Mouse (Mus musculus) neural tube, embryonic 13.5 days (tissue): ENCODE results near the gene Eml4. TPM values are rescaled to one million over a fixed set of nuclear protein-coding genes. Genes with fewer than 3 reads are reported as not detected.

Experiments
- ATAC-seq: fragments of 200-750 bp; cut with Nextera tagmentation; 2 replicates; pipeline ENCODE4 v1.8.0; 2017; ENCODE audit warnings: low read depth, mild to moderate bottlenecking, moderate TSS enrichment, moderate library complexity
- H3K27ac ChIP-seq: fragments of 300-500 bp; sonication (generic); replicated peaks from 2 replicates; pipeline ENCODE4 v1.5.1; 2015; ENCODE audit warnings: moderate library complexity, mild to moderate bottlenecking, inconsistent platforms
- H3K27me3 ChIP-seq: fragments of 300-500 bp; sonication (generic); 2 replicates; pipeline ENCODE4 v1.6.1; 2015; ENCODE audit warnings: mild to moderate bottlenecking, inconsistent platforms
- H3K36me3 ChIP-seq: fragments of 300-500 bp; sonication (generic); 2 replicates; pipeline ENCODE4 v1.6.1; 2015; ENCODE audit warnings: mild to moderate bottlenecking, inconsistent platforms
- H3K4me1 ChIP-seq: fragments of 300-500 bp; sonication (generic); replicated peaks from 2 replicates; pipeline ENCODE4 v1.6.1; 2015; ENCODE audit warnings: inconsistent platforms
- H3K4me2 ChIP-seq: fragments of 300-500 bp; sonication (generic); 2 replicates; pipeline ENCODE4 v1.6.1; 2015; ENCODE audit warnings: inconsistent platforms, mild to moderate bottlenecking, moderate library complexity
- H3K4me3 ChIP-seq: fragments of 300-500 bp; sonication (generic); 2 replicates; pipeline ENCODE4 v1.5.1; 2015; ENCODE audit warnings: mild to moderate bottlenecking, inconsistent platforms
- H3K9ac ChIP-seq: fragments of 300-500 bp; sonication (generic); 2 replicates; pipeline ENCODE4 v1.6.1; 2015; ENCODE audit warnings: moderate library complexity, mild to moderate bottlenecking, inconsistent platforms
- H3K9me3 ChIP-seq: fragments of 300-500 bp; sonication (generic); 2 replicates; pipeline ENCODE4 v1.6.1; 2016; ENCODE audit warnings: inconsistent platforms
- WGBS: fragments of 180-500 bp; shearing (Covaris S2); methylation state at CpG from one replicate; pipeline ENCODE4 v1.1.7; 2015; 5-methylcytosine and 5-hydroxymethylcytosine counted together
- polyA plus RNA-seq: library from polyadenylated mRNA; unstranded; fragments of >200 nt; fragmentation: Nextera tagmentation; extraction: Ambion mirVana; gene quantifications from 2 replicates; pipeline ENCODE4 v1.2.1, GENCODE M21; 2015

Gene Eml4
- polyA plus RNA-seq, result 31.6 and 37.6 TPM in 2 replicates

DNA sequence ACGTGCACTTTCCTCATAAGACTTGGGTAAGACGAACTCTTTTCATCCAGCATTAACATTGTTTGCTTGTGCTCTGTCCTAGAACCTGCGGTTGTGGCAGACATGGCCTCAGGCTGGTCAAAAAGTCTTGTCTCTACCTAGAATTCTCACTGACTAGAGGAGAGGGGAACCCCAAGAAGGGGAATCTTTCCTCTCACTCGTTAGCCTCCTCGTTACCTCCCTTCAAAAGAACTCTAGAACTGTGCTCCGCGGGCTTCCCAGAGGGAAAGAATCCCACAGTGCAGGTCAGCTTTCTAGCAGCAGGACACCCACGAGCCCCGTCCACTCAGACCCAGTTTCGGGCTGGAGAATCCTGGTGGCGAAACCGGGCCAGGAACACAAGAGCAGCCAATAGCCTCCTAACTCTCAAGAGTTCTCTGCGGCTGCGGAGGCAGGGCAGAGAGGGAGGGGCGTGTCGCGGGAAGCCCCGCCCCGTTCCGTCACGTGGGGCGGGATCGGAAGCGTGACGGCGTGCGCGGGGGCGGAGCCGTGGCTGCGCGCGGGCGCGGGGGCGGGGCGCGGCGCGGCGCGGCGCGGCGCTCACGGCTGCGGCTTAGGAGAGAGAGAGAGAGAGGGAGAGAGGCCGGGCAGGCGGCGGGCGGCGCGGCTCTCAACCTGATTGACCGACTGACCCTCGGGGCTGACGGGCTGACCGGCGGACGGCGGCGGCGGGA is at the start of gene Eml4:
Eml4 (plus strand) TSS at position 553 of the 713 bp plus-strand sequence.
- peak within 1 kb of the TSS; percentile 93 for H3K27ac ChIP-seq

DNA sequence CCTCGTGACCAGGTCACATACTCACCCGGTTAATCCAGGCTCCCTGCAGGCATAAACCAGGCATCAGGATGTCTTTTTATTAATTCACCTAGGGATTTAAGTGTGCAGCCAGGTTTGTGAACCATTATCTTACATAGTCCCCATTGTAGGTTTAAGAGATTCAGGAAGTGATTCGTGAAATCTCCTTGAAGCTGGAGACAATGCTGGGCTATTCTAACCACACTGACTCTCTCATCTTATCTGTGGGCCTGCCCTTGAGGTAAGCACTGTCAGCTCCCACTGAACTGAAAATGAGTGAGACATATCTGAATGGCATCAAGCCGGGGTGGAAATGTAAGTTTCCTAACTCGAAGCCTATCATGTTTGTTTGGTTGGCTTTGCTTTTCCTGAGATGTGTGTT is 49.3 kb upstream of the Eml4 start:
- H3K4me1 ChIP-seq, result no peaks in the 10 kb centered on the region
- 88% methylated on average over 5 of the region's 5 CpGs for WGBS
- H3K27ac ChIP-seq, result no peak overlapping the region
- no peaks in the 10 kb centered on the region for H3K36me3 ChIP-seq
- no peaks in the 10 kb centered on the region for H3K9me3 ChIP-seq
- no peak overlapping the region for H3K4me2 ChIP-seq
- H3K4me3 ChIP-seq, result no peak overlapping the region
- H3K27me3 ChIP-seq, result no peaks in the 10 kb centered on the region
- no peak for ATAC-seq
- H3K9ac ChIP-seq, result no peak overlapping the region

More for the DNA sequence above, at the start of gene Eml4:
- Histone ChIP-seq H3K4me2 (peak within 1 kb of the TSS; percentile 90), H3K36me3 (no peaks in the 10 kb centered on the region), H3K9me3 (no peaks in the 10 kb centered on the region), H3K4me1 (peaks cover 29% of the 10 kb centered on the region), H3K27me3 (no peaks in the 10 kb centered on the region), H3K4me3 (peak within 1 kb of the TSS; percentile 85), H3K9ac (peak within 1 kb of the TSS; percentile 97)
- peak; percentile 96 for ATAC-seq
- 1% methylated on average over 54 of the region's 62 CpGs for WGBS

DNA sequence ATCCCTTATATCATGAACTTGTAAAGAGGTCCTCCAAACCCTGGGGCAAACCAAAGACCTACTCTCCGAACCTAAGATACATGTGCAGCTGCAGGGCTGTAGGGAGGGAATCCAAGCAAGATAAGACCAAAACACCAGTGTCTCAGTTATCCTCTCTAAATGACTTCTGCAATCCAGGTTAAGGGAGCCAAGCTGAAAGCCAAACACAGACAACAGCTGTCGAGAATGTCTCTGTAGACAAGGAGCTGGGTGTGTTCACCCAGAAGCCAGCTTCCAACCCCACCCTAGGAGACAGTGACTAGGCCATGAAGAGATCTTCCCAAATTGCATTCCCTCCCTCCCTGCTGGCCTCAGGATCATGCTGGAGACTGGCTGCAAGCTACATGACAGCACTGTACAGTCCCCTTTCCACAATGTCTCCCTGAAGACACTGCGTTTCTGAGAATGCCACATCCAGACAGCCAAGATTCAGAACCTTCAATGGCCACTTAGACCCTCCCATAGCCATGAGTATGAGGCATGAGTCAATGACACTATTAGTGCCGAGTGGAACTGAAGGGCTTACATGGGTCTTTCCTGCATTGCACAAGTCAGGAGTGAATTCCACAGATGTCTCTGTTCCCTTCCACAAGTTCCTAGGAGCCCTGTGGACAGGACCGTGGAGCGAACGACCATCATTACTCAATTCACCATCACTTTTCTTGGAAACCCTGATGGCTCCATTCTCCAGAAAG is 46.5 kb upstream of the Eml4 start:
- no peak for ATAC-seq
- Histone ChIP-seq H3K4me1 (peaks cover 20% of the 10 kb centered on the region; the same call in 1 of the 2 replicates), H3K9me3 (no peaks in the 10 kb centered on the region), H3K4me2 (no peak overlapping the region), H3K36me3 (no peaks in the 10 kb centered on the region), H3K4me3 (no peak overlapping the region), H3K27ac (no peak overlapping the region), H3K27me3 (no peaks in the 10 kb centered on the region), H3K9ac (no peak overlapping the region)
- WGBS, result 89% methylated on average over 7 of the region's 7 CpGs

DNA sequence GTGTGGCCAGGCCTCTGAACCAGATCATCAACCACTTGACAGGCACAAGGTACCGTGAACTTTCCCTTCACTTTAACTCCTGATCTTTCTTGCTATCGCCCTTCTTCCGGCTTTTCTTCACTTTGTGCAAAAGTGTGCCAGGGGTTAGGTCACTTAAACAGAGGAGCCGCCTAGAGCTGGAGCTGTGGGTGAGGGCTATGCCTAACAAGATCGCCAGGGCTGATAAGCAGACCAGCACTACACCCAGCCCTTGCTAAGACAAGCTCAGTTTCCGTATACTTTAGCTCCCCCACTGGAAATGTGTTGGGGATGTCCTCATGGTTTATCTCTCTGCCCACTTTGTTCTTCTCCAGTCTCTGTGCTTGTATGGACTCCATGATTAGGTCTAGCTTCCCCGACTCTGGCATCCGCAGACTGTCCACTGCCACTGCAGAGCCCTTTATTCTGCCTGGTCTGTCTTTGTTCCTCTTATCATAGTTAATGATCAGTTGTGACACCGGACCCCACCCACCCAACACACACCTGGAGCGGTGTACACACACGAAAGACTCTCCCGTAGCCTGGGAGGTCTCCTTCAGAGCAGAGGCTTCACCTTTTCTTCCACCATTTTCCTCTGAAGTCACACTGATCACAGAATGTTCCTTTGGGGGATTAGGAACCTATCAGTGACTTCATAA is 43.6 kb upstream of the Eml4 start:
- no peak overlapping the region for H3K4me2 ChIP-seq
- H3K27me3 ChIP-seq, result no peaks in the 10 kb centered on the region
- ATAC-seq, result no peak
- peaks cover 23% of the 10 kb centered on the region; the same call in 1 of the 2 replicates for H3K4me1 ChIP-seq
- H3K4me3 ChIP-seq, result no peak overlapping the region
- H3K9ac ChIP-seq, result no peak overlapping the region
- 91% methylated on average over 12 of the region's 12 CpGs for WGBS
- H3K36me3 ChIP-seq, result no peaks in the 10 kb centered on the region
- no peak overlapping the region for H3K27ac ChIP-seq
- no peaks in the 10 kb centered on the region for H3K9me3 ChIP-seq

DNA sequence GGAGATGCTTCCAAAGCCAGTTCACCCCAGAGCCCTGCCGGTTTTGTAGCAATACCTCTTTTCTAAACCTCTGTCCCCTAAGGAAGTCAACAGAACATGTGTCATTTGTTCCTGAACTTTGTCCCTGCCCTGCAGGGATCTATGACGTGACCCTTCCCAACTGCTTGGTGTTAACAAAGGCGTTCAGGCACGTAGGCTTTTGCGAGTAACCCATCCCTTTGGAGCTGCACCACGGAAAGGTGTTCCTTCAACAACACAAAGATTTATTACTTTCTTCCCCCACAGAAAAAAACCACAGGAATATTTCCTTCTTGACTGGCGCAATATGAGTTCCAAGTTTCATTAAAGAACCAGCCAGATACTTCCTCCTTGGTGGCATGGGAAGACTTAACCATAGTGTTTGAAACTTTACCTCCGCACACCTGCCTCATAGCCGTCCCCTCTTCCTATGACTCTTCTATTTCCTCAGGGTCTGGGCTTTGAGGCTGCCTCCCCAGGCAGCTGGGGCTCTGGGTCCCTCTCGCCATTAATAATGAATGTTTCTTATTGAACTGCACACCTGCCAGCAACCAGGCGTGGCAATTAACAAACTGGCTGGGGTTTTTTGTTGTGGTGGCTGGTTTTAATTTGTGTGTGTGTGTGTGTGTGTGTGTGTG is 43.0 kb upstream of the Eml4 start:
- ATAC-seq, result no peak
- WGBS, result 57% methylated on average over 11 of the region's 11 CpGs
- Histone ChIP-seq H3K36me3 (no peaks in the 10 kb centered on the region), H3K4me1 (peaks cover 29% of the 10 kb centered on the region), H3K9ac (no peak overlapping the region), H3K9me3 (no peaks in the 10 kb centered on the region), H3K4me2 (no peak overlapping the region), H3K4me3 (no peak overlapping the region), H3K27me3 (no peaks in the 10 kb centered on the region), H3K27ac (no peak overlapping the region)

DNA sequence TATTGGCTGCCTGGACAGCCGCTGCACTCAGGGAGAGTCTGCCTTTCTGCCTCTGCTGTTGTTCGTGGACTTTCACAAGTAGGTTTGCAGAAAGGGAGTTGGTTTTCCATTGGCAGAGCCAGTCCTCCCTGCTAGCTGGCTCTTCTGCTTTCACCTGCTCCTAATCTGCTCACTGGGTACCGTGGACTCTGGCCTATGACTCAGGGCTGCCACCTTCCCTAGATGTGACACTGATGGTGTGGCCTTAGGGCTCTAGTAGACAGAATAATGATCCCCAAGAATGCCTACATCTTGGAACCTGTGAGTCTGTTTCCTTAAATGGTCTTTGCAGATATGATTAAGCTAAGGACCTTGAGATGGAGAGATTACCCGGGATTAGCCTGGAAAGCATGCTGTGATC is 42.3 kb upstream of the Eml4 start:
- Histone ChIP-seq H3K9ac (no peak overlapping the region), H3K4me1 (peaks cover 30% of the 10 kb centered on the region), H3K27ac (no peak overlapping the region), H3K4me2 (no peak overlapping the region), H3K27me3 (no peaks in the 10 kb centered on the region), H3K4me3 (no peak overlapping the region), H3K9me3 (no peaks in the 10 kb centered on the region), H3K36me3 (no peaks in the 10 kb centered on the region)
- 62% methylated on average over 4 of the region's 4 CpGs for WGBS
- ATAC-seq, result no peak

DNA sequence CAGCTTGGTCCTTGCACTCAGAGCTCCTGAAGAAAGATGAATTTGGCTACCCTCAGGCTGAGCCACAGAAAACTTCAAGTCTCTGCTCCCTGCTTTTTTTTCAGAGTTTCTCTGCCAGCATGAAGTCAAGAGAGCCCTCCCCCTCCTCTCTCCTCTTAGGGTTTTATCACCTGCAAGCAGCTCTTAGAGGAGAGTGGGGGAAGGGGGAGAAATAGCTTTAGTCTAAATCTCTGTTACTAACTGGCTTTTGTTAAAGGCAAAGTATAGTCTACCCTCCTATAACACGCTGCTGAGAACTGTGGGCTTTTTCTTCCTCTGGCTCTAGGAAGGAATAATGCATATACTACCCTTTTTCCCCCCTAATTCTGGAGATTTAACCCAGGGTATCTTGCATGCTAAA is 41.5 kb upstream of the Eml4 start:
- no peak for ATAC-seq
- Histone ChIP-seq H3K4me2 (no peak overlapping the region), H3K9ac (no peak overlapping the region), H3K4me1 (peaks cover 30% of the 10 kb centered on the region), H3K27ac (no peak overlapping the region), H3K36me3 (no peaks in the 10 kb centered on the region), H3K27me3 (no peaks in the 10 kb centered on the region), H3K9me3 (no peaks in the 10 kb centered on the region), H3K4me3 (no peak overlapping the region)
- WGBS, result 6% methylated on average over 1 of the region's 1 CpGs

DNA sequence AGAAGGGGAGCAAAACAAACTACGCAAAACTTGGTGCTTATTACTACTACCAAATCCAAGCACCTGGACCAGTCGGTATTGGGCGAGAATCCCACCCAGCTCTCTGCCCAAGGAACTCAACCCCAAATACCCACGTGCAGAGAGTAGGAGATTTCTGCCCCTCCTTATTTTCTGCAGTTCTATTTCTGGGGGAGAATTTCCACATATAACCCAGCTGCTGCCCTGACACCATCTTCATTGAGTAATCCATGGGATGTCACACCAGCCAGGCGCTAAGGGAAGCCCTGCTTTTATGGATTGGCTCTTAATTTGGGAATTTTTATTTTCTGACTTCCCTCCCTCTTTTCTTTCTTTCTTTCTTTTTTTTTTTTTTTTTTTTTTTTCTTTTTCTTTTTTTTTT is 38.9 kb upstream of the Eml4 start:
- Histone ChIP-seq H3K36me3 (no peaks in the 10 kb centered on the region), H3K27ac (no peak overlapping the region), H3K4me2 (no peak overlapping the region), H3K4me1 (peaks cover 30% of the 10 kb centered on the region), H3K9ac (no peak overlapping the region), H3K4me3 (no peak overlapping the region), H3K27me3 (no peaks in the 10 kb centered on the region), H3K9me3 (no peaks in the 10 kb centered on the region)
- no peak for ATAC-seq
- 85% methylated on average over 5 of the region's 5 CpGs for WGBS

DNA sequence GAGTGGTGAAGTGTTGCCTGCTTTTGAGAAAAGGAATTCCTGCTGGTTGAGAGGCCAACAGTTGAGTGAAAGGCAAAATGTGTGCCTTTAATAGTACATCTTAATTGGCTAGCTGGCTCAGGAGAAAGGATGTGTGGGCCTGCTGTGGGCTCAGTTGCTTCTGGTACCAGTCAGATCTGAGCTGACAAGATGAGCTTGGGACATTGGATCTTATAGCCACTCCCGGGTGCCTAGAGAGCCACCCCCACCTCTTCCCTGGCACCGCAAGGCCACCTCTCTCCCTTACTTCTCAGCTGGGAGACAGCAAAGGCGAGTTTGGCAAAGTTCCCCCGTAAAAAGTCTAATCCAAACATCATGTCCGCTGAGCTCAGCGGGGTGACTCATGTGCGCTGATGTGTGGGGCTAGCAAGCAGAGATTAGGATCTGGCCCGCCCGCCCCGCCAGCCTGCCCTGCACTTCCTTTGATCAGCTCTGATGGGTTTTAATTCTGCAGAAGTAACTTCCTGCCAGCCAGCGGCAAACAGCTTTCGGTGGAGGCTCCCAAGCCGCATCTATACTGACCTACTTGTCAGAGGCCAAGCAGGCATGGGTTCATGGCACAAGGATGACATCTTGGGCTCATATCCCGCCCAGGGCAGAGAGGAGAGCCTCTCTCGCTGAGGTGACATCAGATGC is 38.4 kb upstream of the Eml4 start:
- Histone ChIP-seq H3K9me3 (no peaks in the 10 kb centered on the region), H3K4me1 (peaks cover 28% of the 10 kb centered on the region), H3K9ac (no peak overlapping the region), H3K36me3 (no peaks in the 10 kb centered on the region), H3K27me3 (no peaks in the 10 kb centered on the region), H3K27ac (no peak overlapping the region), H3K4me2 (peak overlapping the region; percentile 27), H3K4me3 (no peak overlapping the region)
- 17% methylated on average over 15 of the region's 15 CpGs for WGBS
- ATAC-seq, result no peak

DNA sequence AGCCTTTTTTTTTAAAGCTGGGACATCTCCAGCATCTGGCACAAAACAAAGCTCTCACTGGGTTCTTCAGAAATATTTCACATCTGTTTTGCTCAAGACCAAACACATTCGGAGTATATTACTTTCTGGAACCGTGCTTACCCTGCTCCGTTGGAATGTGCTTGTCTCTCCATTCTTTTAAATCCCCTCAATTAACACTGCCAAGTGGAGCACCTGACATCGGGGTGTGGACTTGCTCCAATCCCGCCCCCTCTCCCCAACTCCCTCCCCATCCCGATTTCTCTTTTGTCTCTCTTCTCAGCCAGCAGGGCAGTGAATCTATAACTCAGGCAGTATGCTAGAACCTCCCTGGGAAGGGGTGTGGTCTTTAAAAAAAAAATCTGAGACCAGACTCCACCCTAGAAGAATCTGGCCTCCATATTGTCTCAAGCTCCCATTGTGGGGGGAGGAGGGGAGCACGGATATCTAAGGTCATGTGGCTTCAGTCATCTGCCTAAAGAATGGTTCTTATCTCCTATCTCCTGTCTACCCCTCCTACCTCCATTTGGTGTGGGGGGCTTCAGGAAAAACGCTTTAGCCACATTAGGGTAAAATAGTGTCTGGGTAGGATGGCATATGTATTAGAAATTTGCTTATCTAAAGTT is 37.6 kb upstream of the Eml4 start:
- 52% methylated on average over 8 of the region's 8 CpGs for WGBS
- no peaks in the 10 kb centered on the region for H3K27me3 ChIP-seq
- no peak overlapping the region for H3K27ac ChIP-seq
- no peaks in the 10 kb centered on the region for H3K36me3 ChIP-seq
- H3K4me2 ChIP-seq, result no peak overlapping the region
- H3K4me1 ChIP-seq, result peaks cover 20% of the 10 kb centered on the region
- no peak for ATAC-seq
- H3K9ac ChIP-seq, result no peak overlapping the region
- H3K4me3 ChIP-seq, result no peak overlapping the region
- H3K9me3 ChIP-seq, result no peaks in the 10 kb centered on the region

DNA sequence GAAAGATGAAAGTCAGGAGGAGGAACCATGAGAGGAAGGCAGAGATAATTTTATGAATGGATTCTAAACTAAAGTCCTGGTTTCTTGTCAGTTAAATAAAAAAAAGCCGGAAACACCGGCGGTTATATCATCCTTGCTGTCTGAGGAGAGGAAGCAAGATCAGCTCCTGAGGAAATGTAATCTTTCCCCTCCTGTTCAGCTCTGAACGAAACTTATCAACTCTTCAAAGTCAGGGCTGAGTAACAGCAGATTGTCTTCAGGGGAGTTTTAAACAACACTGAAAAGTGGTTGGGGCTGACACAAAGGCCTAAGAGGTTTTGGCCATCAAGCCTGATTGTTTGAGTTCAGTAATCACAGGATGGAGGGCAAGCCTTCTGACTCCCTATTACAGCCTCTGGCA is 35.3 kb upstream of the Eml4 start:
- no peaks in the 10 kb centered on the region for H3K27me3 ChIP-seq
- H3K4me3 ChIP-seq, result no peak overlapping the region
- H3K9me3 ChIP-seq, result no peaks in the 10 kb centered on the region
- peaks cover 7% of the 10 kb centered on the region for H3K4me1 ChIP-seq
- no peak overlapping the region for H3K9ac ChIP-seq
- H3K36me3 ChIP-seq, result no peaks in the 10 kb centered on the region
- WGBS, result 81% methylated on average over 4 of the region's 4 CpGs
- H3K4me2 ChIP-seq, result no peak overlapping the region
- ATAC-seq, result no peak
- no peak overlapping the region for H3K27ac ChIP-seq
